Mouse (Mus musculus) E14TG2a.4 (cell line): ENCODE measurements at regions not wholly inside any gene's neighbourhood (a gene's known extent, or its start where the extent isn't known, plus 50 kb on each side); places are given as distances from the start of the nearest gene placed in this dataset.

ENCODE experiments used
- CTCF ChIP-seq: conservative IDR thresholded peaks from 2 replicates; pipeline ENCODE4 v1.5.1; 2014; ENCODE audit warnings: low read length
- NANOG ChIP-seq: IDR thresholded peaks from 2 replicates; pipeline ENCODE4 v1.6.1; 2014; ENCODE audit warnings: borderline replicate concordance, low read length, mixed read lengths
- POU5F1 ChIP-seq: IDR thresholded peaks from 2 replicates; pipeline ENCODE4 v1.6.1; 2014; ENCODE audit warnings: low read length, borderline replicate concordance

DNA sequence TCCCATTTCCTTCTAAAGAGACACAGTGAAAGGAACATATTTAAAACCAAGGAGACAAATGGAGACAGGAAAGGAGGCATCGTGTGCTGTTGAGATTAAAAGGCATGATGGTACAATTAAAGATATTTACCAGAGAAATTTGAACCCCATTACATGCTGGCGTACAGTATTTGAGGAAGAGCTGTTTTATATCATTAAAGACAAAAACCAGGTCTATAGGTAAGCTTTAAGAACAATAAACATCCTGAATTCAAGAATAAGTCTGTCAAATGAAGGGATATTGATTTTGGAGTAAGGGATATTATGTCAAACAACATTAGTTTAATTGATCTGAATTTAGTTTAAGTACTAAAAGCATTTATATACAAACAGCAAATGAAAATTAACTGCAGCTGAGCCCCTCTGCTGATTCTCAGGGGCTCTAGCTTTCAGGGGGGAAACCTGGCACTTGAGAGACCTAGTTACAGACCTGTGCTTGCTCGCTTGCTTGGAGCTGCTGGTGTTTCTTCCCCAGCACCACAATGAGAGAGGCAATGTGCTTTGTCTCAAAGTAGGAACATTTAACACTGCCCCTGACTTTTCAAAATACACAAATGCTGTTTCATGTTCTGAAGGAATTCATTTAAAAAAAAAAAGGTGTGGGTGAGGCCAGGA lies 189.8 kb upstream of the Nt5c1b start:
- TF ChIP-seq CTCF, result no peak
- TF ChIP-seq POU5F1, result no peak
- TF ChIP-seq NANOG, result no peak
